Mouse (Mus musculus) megakaryocyte, embryonic 14.5 days (primary cell): Measurements from ENCODE around the gene Fam178b.

Experiments
- FLI1 ChIP-seq: IDR thresholded peaks from 2 replicates; pipeline ENCODE4 v1.6.1; 2012; ENCODE audit warnings: low read length, inconsistent platforms, mixed read lengths
- GATA1 ChIP-seq: IDR thresholded peaks from 3 replicates; pipeline ENCODE4 v1.6.1; 2012; ENCODE audit warnings: mixed read lengths, low read length, inconsistent platforms, borderline replicate concordance

DNA sequence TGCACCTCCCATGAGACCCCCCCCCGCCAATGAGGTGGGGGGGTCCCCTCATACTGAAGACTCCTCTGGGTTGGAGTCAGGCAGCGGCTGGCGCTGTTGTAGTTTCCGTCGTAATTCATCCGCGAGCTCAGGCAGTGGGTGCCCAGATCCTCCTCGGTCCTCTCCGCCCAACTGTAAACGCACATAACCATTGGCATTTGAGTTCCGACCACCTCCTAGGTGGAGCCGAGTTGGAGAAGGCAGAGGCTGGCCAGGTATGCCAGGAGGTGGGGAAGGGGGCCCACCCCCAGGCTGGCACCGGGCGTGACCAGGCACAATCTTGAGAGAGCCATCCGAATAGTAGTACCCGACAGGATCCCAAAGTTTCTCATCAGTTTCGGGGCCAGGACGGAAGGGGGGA is 133.5 kb downstream of the Fam178b start:
- TF ChIP-seq GATA1 (no peak), FLI1 (no peak)
